Mouse (Mus musculus): ENCODE measurements around the gene Slc22a3. TPM values are rescaled to one million over a fixed set of nuclear protein-coding genes. Genes with fewer than 3 reads are reported as not detected.

Gene Slc22a3
- polyA plus RNA-seq, 2 experiments: 0.56 to 0.97 TPM

DNA sequence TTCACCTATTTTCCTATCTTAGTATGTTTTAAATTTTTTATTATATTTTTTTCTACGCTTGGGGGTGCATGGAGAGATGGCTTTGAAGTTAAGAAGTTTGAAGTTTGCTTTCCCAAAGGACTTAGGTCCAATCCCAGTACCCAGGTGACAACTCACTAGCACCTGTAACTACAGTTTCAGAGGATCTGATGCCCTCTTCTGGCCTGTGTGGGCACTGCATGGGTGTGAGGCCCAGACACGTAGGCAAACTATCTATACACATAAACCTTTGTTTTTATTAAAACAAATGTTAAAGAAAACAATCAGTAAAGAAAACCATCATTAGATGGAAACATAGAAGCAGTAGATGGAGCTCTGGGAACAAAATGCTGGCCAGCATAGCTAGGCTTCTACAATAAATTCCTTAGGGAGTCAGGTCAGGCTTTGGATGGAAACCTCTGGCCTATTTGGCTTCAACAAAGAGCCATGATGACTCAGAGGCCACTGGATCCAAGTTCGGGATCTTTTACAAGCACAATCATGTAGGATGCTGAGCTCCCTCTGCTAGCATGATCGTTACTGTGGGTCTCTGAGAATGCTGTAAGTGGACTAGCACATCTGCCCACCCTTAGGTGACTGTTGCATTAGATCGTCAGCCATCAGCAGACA lies 52.2 kb downstream of the Slc22a3 start:
- no peak overlapping the region for H3K4me2 ChIP-seq (ENCODE audit: low read depth)
- ATAC-seq (ENCODE audit: insufficient read depth): no peak
- H3K27ac ChIP-seq: no peak overlapping the region
- TF ChIP-seq CTCF (IDR thresholded peaks at IDR 0.05; ENCODE audit: low read depth): peak; percentile 65
- no peak for TF ChIP-seq EP300 (IDR thresholded peaks at IDR 0.05; ENCODE audit: low read depth)
- DNase-seq (ENCODE audit: low read depth in 3 of 3, low spot score in 3 of 3): no peak
- no peaks in the 10 kb centered on the region for H3K9me3 ChIP-seq (ENCODE audit: control insufficient read depth, low read length)
- no peak overlapping the region for H3K4me3 ChIP-seq (ENCODE audit: insufficient read depth in 1 of 2, low read depth in 2 of 2, low read length in 2 of 2)
- H3K9ac ChIP-seq (replicated peaks): no peak overlapping the region
- no peaks in the 10 kb centered on the region; a peak in 1 of 4 replicates for H3K4me1 ChIP-seq (replicated peaks; ENCODE audit: control insufficient read depth in 2 of 2, insufficient read depth in 2 of 2, low read length in 1 of 2)
- 65% methylated on average over 5 of the region's 5 CpGs for WGBS (ENCODE audit: insufficient replicate concordance)
- H3K27me3 ChIP-seq (ENCODE audit: control insufficient read depth, insufficient read depth, low read length): no peaks in the 10 kb centered on the region
- no peaks in the 10 kb centered on the region for H3K36me3 ChIP-seq (replicated peaks; ENCODE audit: control insufficient read depth, insufficient read depth, low read depth)

DNA sequence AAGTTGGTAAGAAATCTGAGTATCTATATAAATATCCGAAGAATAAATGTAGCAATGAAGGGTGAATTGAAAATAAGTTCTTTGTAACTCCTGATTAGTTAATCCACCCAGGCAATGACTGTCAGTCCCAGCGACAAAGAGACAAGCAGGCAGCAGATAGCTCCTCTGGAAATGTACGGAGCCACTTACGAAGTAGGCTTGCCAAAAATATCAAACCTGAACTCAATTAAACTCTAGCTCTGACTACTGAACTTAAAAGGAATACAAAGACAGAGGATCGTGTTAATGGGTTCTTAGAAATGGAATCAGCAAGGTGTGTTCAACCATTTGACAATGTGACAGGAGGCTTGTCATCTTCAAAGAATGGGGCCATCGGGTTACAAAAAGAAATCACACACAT lies 53.8 kb downstream of the Slc22a3 start:
- 76% methylated on average over 6 of the region's 6 CpGs for WGBS (ENCODE audit: insufficient replicate concordance)
- no peaks in the 10 kb centered on the region for H3K36me3 ChIP-seq (replicated peaks; ENCODE audit: control insufficient read depth, insufficient read depth, low read depth)
- DNase-seq (ENCODE audit: low read depth in 3 of 3, low spot score in 3 of 3): no peak
- H3K9me3 ChIP-seq (ENCODE audit: control insufficient read depth, low read length): no peaks in the 10 kb centered on the region
- no peaks in the 10 kb centered on the region for H3K27me3 ChIP-seq (ENCODE audit: control insufficient read depth, insufficient read depth, low read length)
- no peak for TF ChIP-seq CTCF (IDR thresholded peaks at IDR 0.05; ENCODE audit: low read depth)
- TF ChIP-seq EP300 (IDR thresholded peaks at IDR 0.05; ENCODE audit: low read depth): no peak
- ATAC-seq (ENCODE audit: insufficient read depth): no peak
- no peak overlapping the region for H3K4me2 ChIP-seq (ENCODE audit: low read depth)
- H3K27ac ChIP-seq: no peak overlapping the region
- H3K4me3 ChIP-seq (ENCODE audit: insufficient read depth in 1 of 2, low read depth in 2 of 2, low read length in 2 of 2): no peak overlapping the region
- no peaks in the 10 kb centered on the region; a peak in 1 of 4 replicates for H3K4me1 ChIP-seq (replicated peaks; ENCODE audit: control insufficient read depth in 2 of 2, insufficient read depth in 2 of 2, low read length in 1 of 2)
- H3K9ac ChIP-seq (replicated peaks): no peak overlapping the region

DNA sequence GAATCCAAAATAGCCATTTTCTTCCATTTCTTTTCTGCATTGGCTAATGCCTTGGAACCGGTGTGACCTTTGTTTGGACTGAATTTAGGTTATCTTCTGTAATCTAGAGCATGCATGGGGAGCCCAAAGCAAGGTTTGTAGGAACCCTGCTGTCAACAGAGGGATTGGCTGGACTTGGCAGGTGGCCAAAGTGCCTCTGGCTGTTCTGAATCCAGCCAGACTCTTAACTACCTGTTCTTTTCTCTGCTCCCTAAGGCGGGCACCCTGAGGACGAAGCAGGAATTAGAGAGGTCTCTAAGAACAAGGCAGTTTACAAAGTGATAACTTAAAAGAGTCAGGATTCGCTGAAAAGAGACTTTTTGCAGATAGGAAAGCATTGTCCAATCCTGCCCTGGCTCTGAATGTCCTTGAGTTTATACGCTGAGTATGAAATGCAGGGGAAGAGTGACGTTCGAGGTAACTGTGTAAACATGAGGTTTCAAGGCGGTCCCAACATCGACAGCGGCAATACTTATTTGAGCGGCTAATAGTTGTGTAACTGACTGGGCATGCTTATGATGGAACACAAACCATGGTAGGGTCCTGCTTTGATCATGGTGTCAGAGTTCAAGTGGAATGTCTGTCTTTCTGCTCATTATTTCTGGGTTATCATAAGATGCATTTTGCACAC lies 54.5 kb downstream of the Slc22a3 start:
- no peaks in the 10 kb centered on the region for H3K36me3 ChIP-seq (replicated peaks; ENCODE audit: control insufficient read depth, insufficient read depth, low read depth)
- no peak overlapping the region for H3K27ac ChIP-seq
- no peaks in the 10 kb centered on the region for H3K27me3 ChIP-seq (ENCODE audit: control insufficient read depth, insufficient read depth, low read length)
- no peak for DNase-seq (ENCODE audit: low read depth in 3 of 3, low spot score in 3 of 3)
- no peak overlapping the region for H3K9ac ChIP-seq (replicated peaks)
- no peaks in the 10 kb centered on the region; a peak in 1 of 4 replicates for H3K4me1 ChIP-seq (replicated peaks; ENCODE audit: control insufficient read depth in 2 of 2, insufficient read depth in 2 of 2, low read length in 1 of 2)
- H3K9me3 ChIP-seq (ENCODE audit: control insufficient read depth, low read length): no peaks in the 10 kb centered on the region
- ATAC-seq (ENCODE audit: insufficient read depth): no peak
- TF ChIP-seq EP300 (IDR thresholded peaks at IDR 0.05; ENCODE audit: low read depth): no peak
- TF ChIP-seq CTCF (IDR thresholded peaks at IDR 0.05; ENCODE audit: low read depth): no peak
- no peak overlapping the region for H3K4me3 ChIP-seq (ENCODE audit: insufficient read depth in 1 of 2, low read depth in 2 of 2, low read length in 2 of 2)
- H3K4me2 ChIP-seq (ENCODE audit: low read depth): no peak overlapping the region
- WGBS (ENCODE audit: insufficient replicate concordance): 72% methylated on average over 11 of the region's 11 CpGs

DNA sequence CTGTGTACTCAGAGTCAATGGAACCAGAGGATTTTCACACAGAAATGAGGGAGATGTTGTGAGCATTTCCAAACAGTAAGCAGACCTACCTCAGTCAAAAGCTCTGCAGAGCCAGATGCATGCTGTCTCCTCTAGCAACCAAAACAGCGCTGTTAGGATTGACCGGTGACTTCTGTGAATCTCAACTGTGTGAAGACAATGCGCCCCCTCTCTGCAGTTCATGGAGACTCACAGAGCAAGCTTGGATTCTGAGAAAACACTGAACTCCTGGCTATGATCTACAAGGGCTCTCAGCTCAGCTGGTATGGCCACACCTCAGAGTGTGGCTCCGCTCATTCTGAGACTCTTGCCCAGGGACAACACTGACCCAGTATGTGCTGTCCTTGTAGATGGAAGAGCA lies 56.3 kb downstream of the Slc22a3 start:
- no peak overlapping the region for H3K9ac ChIP-seq (replicated peaks)
- H3K27ac ChIP-seq: no peak overlapping the region
- no peaks in the 10 kb centered on the region for H3K27me3 ChIP-seq (ENCODE audit: control insufficient read depth, insufficient read depth, low read length)
- H3K9me3 ChIP-seq (ENCODE audit: control insufficient read depth, low read length): no peaks in the 10 kb centered on the region
- H3K4me2 ChIP-seq (ENCODE audit: low read depth): no peak overlapping the region
- TF ChIP-seq CTCF (IDR thresholded peaks at IDR 0.05; ENCODE audit: low read depth) (peak; percentile 35), EP300 (IDR thresholded peaks at IDR 0.05; ENCODE audit: low read depth) (no peak)
- 81% methylated on average over 4 of the region's 4 CpGs for WGBS (ENCODE audit: insufficient replicate concordance)
- H3K4me1 ChIP-seq (replicated peaks; ENCODE audit: control insufficient read depth in 2 of 2, insufficient read depth in 2 of 2, low read length in 1 of 2): no peaks in the 10 kb centered on the region; a peak in 1 of 4 replicates
- ATAC-seq (ENCODE audit: insufficient read depth) (no peak), DNase-seq (ENCODE audit: low read depth in 3 of 3, low spot score in 3 of 3) (no peak)
- H3K4me3 ChIP-seq (ENCODE audit: insufficient read depth in 1 of 2, low read depth in 2 of 2, low read length in 2 of 2): no peak overlapping the region
- no peaks in the 10 kb centered on the region for H3K36me3 ChIP-seq (replicated peaks; ENCODE audit: control insufficient read depth, insufficient read depth, low read depth)

DNA sequence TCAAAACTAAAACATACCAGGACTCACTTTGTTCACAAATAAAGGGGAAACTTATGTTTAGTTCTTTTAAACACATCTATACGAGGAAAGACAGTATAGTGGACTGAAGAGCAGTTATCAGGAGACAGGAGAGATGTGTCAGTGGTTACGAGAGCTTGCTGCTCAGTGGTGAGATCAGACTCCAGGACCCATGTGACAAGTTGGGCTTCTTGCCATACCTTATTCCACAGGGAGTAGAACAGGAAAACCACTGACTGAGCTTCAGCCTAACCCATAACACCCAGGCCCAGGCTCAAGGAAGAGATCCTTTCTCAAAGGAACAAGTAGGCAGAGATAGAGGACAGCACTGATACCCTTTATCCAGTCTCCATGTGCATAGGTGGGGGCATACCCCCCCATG lies 62.9 kb downstream of the Slc22a3 start:
- WGBS (ENCODE audit: insufficient replicate concordance): 62% methylated on average over 2 of the region's 2 CpGs
- no peaks in the 10 kb centered on the region for H3K9me3 ChIP-seq (ENCODE audit: control insufficient read depth, low read length)

More for the DNA sequence above, 62.9 kb downstream of the Slc22a3 start:
- no peak for DNase-seq (ENCODE audit: low read depth in 3 of 3, low spot score in 3 of 3)
- Histone ChIP-seq H3K4me3 (ENCODE audit: insufficient read depth in 1 of 2, low read depth in 2 of 2, low read length in 2 of 2) (no peak overlapping the region), H3K4me1 (replicated peaks; ENCODE audit: control insufficient read depth in 2 of 2, insufficient read depth in 2 of 2, low read length in 1 of 2) (no peaks in the 10 kb centered on the region), H3K36me3 (replicated peaks; ENCODE audit: control insufficient read depth, insufficient read depth, low read depth) (no peaks in the 10 kb centered on the region), H3K27ac (no peak overlapping the region), H3K9ac (replicated peaks) (no peak overlapping the region), H3K4me2 (ENCODE audit: low read depth) (no peak overlapping the region), H3K27me3 (ENCODE audit: control insufficient read depth, insufficient read depth, low read length) (no peaks in the 10 kb centered on the region)
- TF ChIP-seq EP300 (IDR thresholded peaks at IDR 0.05; ENCODE audit: low read depth) (no peak), CTCF (IDR thresholded peaks at IDR 0.05; ENCODE audit: low read depth) (no peak)
- ATAC-seq (ENCODE audit: insufficient read depth): no peak
